Mouse (Mus musculus) mesoderm, embryonic 11.5 days (tissue): ENCODE measurements at regions not wholly inside any gene's neighbourhood (a gene's known extent, or its start where the extent isn't known, plus 50 kb on each side); places are given as distances from the start of the nearest gene placed in this dataset.
A peak's percentile ranks its signal among the peaks of the same experiment; 100 is the strongest.

Experiments
- DNase-seq: peaks from one replicate; pipeline ENCODE4 v3.0.0-alpha.2; 2012; ENCODE audit warnings: low read depth, low spot score

DNA sequence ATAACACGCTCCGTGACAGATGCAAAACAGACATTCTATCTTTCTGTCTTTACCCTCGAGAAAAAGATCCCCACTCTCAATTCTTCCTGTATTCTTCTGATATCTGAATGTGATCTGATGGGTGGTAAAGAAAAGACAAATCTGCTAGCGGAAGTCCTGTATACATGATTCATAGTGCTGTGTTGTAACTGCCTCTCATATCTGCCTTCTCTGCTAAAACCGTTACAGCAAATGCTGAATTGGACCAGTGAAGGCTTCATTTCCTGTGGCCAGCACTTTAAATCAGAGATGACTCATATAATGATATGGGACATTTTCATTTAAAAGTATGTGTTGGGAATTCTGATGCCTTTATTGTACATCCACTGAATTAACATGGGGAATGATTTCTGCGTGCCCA is 186.0 kb upstream of the Gm11114 start:
- DNase-seq = no peak

DNA sequence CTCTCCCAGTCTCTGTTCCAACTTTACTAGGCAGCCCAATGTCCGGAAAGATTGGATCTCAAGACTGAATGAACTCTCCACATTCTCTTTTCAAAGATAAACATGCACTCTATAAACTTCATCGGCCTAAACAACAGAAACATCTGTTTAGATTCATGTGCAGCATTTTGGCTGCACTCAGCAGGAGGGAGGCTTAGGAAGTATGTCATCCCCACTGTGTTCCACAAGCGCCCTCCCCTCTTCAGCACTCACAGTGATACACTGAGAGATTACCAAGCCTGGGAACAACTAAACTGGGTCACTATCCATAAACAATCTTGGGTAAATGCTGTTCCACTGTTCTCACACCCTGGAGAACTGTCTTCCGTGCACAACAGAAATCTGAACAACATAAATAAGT is 185.5 kb upstream of the Gm11114 start:
- no peak for DNase-seq

DNA sequence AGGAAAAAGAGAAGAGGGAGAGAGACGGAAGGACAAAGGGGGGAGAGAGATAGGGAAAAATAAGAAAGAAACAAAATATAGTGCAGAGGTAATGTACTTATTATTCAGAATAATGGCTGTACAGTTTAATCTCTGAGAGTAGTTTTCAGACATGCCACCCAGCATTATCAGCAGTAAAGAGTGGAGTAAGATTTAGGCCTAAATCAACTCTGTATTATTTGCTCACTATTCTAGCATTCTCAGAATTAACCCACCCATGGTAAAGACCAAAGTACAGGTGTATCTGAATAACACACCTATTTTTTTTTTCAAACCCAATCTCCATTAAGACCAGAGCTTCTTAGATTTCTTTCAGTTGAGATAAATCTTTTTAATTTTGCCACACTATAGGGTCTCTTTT is 177.7 kb upstream of the Gm11114 start:
- no peak for DNase-seq

DNA sequence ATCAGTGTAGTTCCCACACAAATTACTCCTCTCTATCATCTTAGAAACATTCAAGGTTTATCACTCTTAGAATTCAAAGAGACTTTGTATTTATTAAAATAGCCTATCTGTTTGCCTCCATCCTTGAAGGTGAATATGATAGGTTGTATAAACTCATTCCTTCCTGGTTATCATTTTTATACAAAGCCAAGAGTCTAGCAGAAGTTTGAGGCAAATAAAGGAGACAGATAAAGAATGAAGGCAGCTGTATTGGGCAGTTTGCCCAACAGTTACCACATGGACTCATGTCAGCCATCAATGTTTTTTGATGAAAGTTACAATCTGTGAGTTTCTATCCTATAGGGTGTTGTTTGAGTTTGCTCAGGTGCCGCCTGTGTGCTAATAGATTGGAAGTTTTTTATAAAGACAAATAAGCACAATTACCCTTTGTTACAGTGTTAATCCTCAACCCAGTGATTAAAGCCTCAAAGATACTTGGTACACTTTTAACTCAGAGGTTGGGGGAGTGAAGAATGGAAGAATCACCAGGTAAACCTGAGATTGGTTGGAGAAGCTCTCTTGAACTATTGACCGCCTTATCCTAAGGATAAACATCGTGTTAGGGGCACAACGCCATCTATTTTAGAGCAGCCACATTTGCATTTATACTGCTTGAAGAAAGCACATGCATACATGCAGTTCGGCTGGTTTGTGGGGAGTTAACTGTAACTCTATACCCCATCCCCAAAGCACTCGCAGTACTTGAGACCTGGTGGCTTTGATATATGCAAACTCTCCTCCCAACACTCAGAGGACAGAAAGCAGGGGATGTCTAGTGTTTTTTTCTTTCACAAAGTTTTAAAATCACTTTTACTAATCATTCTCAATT is 175.6 kb upstream of the Gm11114 start:
- no peak for DNase-seq

DNA sequence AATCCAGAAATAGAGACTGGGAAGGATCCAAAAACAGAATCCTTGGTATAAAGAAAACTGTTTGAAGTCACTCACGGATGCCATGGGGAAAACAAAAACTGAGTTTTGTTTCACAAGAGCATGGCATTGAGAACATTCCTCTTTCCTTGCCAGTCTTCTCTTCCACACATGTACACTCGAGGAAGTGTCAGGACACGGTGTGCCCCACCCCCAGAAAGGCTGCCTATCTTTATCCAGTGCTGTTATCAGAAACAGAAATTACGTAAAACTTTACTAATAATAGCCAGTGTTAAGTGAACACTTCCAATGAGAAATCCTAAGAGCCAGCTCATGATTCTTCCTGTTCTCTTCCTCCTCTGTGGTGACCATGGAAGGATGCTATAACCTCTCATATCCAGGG is 172.7 kb upstream of the Gm11114 start:
- DNase-seq = no peak

DNA sequence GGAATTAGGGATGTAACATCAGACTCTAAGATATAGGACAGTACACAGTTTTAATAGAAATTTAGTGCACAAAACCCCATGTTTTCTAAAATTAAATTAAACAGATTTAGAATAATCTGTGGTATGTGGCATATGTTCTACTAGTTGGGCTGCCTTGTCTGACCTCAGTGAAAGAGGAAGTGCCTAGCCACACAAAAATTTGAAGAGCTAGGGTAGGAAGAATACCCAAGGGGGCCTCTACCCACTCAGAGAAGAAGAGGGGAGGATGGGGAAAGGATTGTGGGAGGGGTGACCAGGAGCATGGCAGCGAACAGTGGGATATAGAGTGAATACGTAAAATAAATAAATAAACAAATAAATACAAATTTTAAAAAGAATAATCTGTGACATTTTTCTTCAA is 168.2 kb upstream of the Gm11114 start:
- no peak for DNase-seq

DNA sequence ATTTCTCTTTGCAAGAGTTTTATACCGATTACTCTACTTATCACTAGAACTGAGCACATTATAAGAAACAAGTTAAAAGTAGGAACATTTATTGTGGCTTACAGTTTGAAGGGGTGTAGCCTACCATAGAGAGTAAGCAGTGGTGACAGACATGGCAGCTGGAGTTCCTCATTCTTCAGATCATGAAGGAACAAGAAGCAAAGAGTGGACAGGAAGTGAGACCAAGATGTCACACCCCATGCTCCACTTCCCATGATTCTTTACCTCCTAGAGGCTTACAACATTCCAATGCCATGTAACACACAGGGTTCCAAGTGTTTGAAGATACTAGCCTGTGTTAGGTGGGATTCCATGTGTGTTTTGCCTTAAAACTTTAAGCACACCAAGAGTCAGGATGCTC is 146.9 kb upstream of the Gm11114 start:
- DNase-seq = no peak

DNA sequence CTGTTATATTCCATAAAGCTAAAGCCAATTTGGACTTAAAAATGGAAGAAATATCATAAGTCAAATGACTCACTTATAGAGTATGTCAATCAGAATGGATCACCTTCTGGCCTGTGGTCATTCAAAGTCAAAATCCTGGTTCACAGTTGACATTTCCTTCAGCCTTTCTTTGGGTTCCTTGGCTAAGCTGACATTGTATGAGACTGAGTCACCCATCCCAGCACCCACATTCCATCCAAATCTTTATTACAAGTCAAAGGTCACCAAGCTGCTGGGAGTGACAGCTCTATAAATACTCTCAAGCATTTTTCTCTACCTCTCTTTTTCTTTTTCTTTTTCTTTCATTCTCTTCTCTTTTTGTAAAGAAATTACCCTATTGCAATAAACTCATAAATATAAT is 145.3 kb upstream of the Gm11114 start:
- DNase-seq = no peak

DNA sequence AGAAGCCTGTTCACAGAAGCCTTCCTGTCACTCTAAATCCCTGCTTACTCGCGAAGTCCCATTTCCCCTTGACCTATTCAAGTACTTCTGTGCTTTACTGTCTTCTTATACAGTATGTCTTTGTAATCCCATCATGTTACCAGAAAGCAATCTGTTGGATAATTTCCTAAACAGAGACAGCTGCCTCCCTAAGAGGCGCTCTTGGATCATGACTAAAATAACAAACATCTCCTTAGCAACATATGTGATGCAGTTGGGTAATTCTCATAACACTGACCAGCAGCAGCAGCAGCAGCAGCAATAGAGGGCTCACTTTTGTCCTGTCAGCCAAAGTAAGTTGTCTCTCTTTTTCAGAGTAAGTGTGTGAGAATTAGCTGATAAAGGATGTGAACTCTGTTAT is 138.1 kb upstream of the Gm11114 start:
- peak; percentile 5 for DNase-seq

DNA sequence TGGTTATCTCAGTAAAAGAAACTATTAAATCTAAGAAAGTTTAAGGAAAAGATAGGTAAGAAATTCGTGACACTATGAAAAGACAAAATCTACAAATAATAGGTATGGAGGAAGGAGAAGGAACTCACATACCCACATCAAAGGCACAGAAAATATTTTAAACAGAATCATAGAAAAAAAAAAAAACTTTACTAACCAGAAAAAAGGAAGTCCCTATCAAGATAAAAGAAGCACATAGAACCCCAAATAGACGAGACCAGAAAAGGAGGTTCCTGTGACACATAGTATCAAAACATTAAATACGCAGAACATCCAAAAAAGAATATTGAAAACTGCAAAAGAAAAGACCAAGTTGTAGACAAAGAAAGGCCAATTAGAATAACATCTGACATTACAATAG is 111.4 kb upstream of the Gm11114 start:
- no peak for DNase-seq

DNA sequence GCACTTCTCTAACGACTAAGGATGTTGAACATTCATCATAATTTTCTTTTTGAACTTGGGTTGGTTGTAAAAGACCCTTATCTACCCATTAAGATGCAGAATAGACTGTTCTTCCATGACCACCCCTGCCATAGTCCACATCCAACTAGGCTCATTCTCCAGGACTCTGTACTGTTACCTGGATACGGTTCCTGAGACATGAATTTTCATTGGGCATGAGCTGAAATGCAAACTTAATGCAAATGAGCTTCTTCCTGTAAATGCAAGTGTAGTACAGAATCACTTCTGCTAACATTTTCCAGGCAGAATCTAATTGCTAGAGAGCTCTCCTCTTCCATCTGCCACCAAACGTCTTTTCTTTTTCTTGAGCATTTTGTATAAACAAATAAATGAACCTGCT is 87.7 kb upstream of the Gm11114 start:
- no peak for DNase-seq
